Comparison of ENCODE assay signal across 8 mouse cellular contexts in genomic region chr1:92907632-92908360, GRCm38 (mm10). TPM values are rescaled to one million over a fixed set of nuclear protein-coding genes. Genes with fewer than 3 reads are reported as not detected.
DNase-seq lines count a peak whose midpoint lies in the region; ATAC-seq and TF ChIP-seq lines count a peak whose summit lies in the region.

No protein-coding gene starts in this region.

- peaks cover 22% of the 10 kb centered on the region for H3K4me1 ChIP-seq in lung, postnatal 0 days (ENCODE audit: insufficient read depth, low read depth, low read length)
- H3K4me1 ChIP-seq in forebrain, embryonic 10.5 days = peaks cover 65% of the 10 kb centered on the region
- peaks cover 51% of the 10 kb centered on the region for H3K4me1 ChIP-seq in limb, embryonic 13.5 days

- WGBS in lung, postnatal 0 days = 39% methylated on average over 20 of the region's 20 CpGs
- 47% methylated on average over 20 of the region's 20 CpGs for WGBS in forebrain, embryonic 10.5 days
- WGBS in limb, embryonic 13.5 days = 48% methylated on average over 20 of the region's 20 CpGs

- H3K4me2 ChIP-seq in lung, postnatal 0 days (replicated peaks; ENCODE audit: low read depth, low read length) = peak overlapping the region; percentile 94
- peak overlapping the region; percentile 80 for H3K4me2 ChIP-seq in limb, embryonic 13.5 days (replicated peaks)

- H3K36me3 ChIP-seq in lung, postnatal 0 days (ENCODE audit: insufficient read depth, low read length) = no peaks in the 10 kb centered on the region
- H3K36me3 ChIP-seq in forebrain, embryonic 10.5 days (replicated peaks) = peaks cover 3% of the 10 kb centered on the region; the same call in 1 of the 2 replicates
- H3K36me3 ChIP-seq in limb, embryonic 13.5 days = no peaks in the 10 kb centered on the region

- TF ChIP-seq CTCF in lung, postnatal 0 days (IDR thresholded peaks at IDR 0.05) = no peak

- peak overlapping the region; percentile 94 for H3K27ac ChIP-seq in lung, postnatal 0 days (ENCODE audit: low read length)
- H3K27ac ChIP-seq in forebrain, embryonic 10.5 days = peak overlapping the region; percentile 93
- peak overlapping the region; percentile 90 for H3K27ac ChIP-seq in limb, embryonic 13.5 days

- H3K9ac ChIP-seq in lung, postnatal 0 days (replicated peaks; ENCODE audit: low read depth) = peak overlapping the region; percentile 59; the same call in 1 of the 2 replicates
- H3K9ac ChIP-seq in limb, embryonic 13.5 days = peak overlapping the region; percentile 79

- H3K9me3 ChIP-seq in lung, postnatal 0 days (ENCODE audit: low read length) = no peaks in the 10 kb centered on the region
- H3K9me3 ChIP-seq in forebrain, embryonic 10.5 days = no peaks in the 10 kb centered on the region
- no peaks in the 10 kb centered on the region for H3K9me3 ChIP-seq in limb, embryonic 13.5 days

- no peak for TF ChIP-seq EP300 in lung, postnatal 0 days (IDR thresholded peaks at IDR 0.05)

- H3K4me3 ChIP-seq in lung, postnatal 0 days (ENCODE audit: low read depth, low read length) = peak overlapping the region; percentile 70
- peak overlapping the region; percentile 84 for H3K4me3 ChIP-seq in forebrain, embryonic 10.5 days
- H3K4me3 ChIP-seq in limb, embryonic 13.5 days = peak overlapping the region; percentile 69

- no peak for ATAC-seq in lung, postnatal 0 days
- ATAC-seq in limb, embryonic 13.5 days (ENCODE audit: low FRiP score, low read depth) = no peak
- no peak for ATAC-seq in activated CD4-positive, CD25-positive, alpha-beta regulatory T cell, adult 4 months

- DNase-seq in lung, postnatal 0 days (ENCODE audit: low spot score) = no peak
- DNase-seq in lung, postnatal 4 days = no peak
- no peak for DNase-seq in forebrain, embryonic 10.5 days (ENCODE audit: extremely low spot score, low spot score)
- DNase-seq in skeletal muscle tissue, adult 2 months (ENCODE audit: low read depth, low spot score) = peak; percentile 27
- no peak for DNase-seq in kidney, postnatal 4 days
- DNase-seq in spleen, postnatal 10 days (ENCODE audit: low spot score in 2 of 2) = no peak

- no peaks in the 10 kb centered on the region for H3K27me3 ChIP-seq in lung, postnatal 0 days (replicated peaks; ENCODE audit: insufficient read depth, low read length)
- peaks cover 23% of the 10 kb centered on the region for H3K27me3 ChIP-seq in forebrain, embryonic 10.5 days (ENCODE audit: poor library complexity, severe bottlenecking)
- 0 out of 2 replicates have a peak, but pooled peaks cover 2% of the 10 kb centered on the region for H3K27me3 ChIP-seq in limb, embryonic 13.5 days

RNA-seq across cellular contexts. Expression of gene Dusp28, which starts 1.0 kb away (rescaled TPM):
- polyA plus RNA-seq in lung, postnatal 0 days (2015; fragmentation: Nextera tagmentation; extraction: Ambion mirVana) = 16.3 and 18.3 TPM in 2 replicates
- polyA plus RNA-seq in forebrain, embryonic 10.5 days (2016; fragmentation: Nextera tagmentation; extraction: Ambion mirVana) = 14.3 and 14.8 TPM in 2 replicates
- polyA plus RNA-seq in limb, embryonic 13.5 days (2015; fragmentation: Nextera tagmentation; extraction: Ambion mirVana) = 11.9 and 12.4 TPM in 2 replicates
- 1 to 10 TPM; 4.3 TPM for polyA plus RNA-seq in activated CD4-positive, CD25-positive, alpha-beta regulatory T cell, adult 4 months (2017; shearing (Covaris generic))

RNA-seq across cellular contexts. Expression of gene Rnpepl1, which starts 2.8 kb away (rescaled TPM):
- polyA plus RNA-seq in lung, postnatal 0 days (2015; fragmentation: Nextera tagmentation; extraction: Ambion mirVana) = 58.7 and 60.7 TPM in 2 replicates
- 21.2 and 22.7 TPM in 2 replicates for polyA plus RNA-seq in forebrain, embryonic 10.5 days (2016; fragmentation: Nextera tagmentation; extraction: Ambion mirVana)
- polyA plus RNA-seq in limb, embryonic 13.5 days (2015; fragmentation: Nextera tagmentation; extraction: Ambion mirVana) = 33.3 and 33.4 TPM in 2 replicates
- polyA plus RNA-seq in activated CD4-positive, CD25-positive, alpha-beta regulatory T cell, adult 4 months (2017; shearing (Covaris generic)) = 10 to 100 TPM; 23.3 to 25.3 TPM

RNA-seq across cellular contexts. Expression of gene Ankmy1, which starts 5.1 kb away (rescaled TPM):
- 0.50 and 0.57 TPM in 2 replicates for polyA plus RNA-seq in lung, postnatal 0 days (2015; fragmentation: Nextera tagmentation; extraction: Ambion mirVana)
- polyA plus RNA-seq in forebrain, embryonic 10.5 days (2016; fragmentation: Nextera tagmentation; extraction: Ambion mirVana) = 0.34 and 0.90 TPM in 2 replicates
- 0.36 and 0.43 TPM in 2 replicates for polyA plus RNA-seq in limb, embryonic 13.5 days (2015; fragmentation: Nextera tagmentation; extraction: Ambion mirVana)
- polyA plus RNA-seq in activated CD4-positive, CD25-positive, alpha-beta regulatory T cell, adult 4 months (2017; shearing (Covaris generic)) = 1 to 10 TPM in 1 of 2 experiments, under 1 TPM in 1; 0.47 to 1.1 TPM

RNA-seq across cellular contexts. Expression of gene Capn10, which starts 26.4 kb away (rescaled TPM):
- 16.3 and 16.6 TPM in 2 replicates for polyA plus RNA-seq in lung, postnatal 0 days (2015; fragmentation: Nextera tagmentation; extraction: Ambion mirVana)
- 37.3 and 42.7 TPM in 2 replicates for polyA plus RNA-seq in forebrain, embryonic 10.5 days (2016; fragmentation: Nextera tagmentation; extraction: Ambion mirVana)
- polyA plus RNA-seq in limb, embryonic 13.5 days (2015; fragmentation: Nextera tagmentation; extraction: Ambion mirVana) = 32.3 and 35.2 TPM in 2 replicates
- polyA plus RNA-seq in activated CD4-positive, CD25-positive, alpha-beta regulatory T cell, adult 4 months (2017; shearing (Covaris generic)) = 1 to 10 TPM; 4.0 to 8.0 TPM

RNA-seq across cellular contexts. Expression of gene Gpr35, which starts 42.9 kb away (rescaled TPM):
- 1.2 and 1.7 TPM in 2 replicates for polyA plus RNA-seq in lung, postnatal 0 days (2015; fragmentation: Nextera tagmentation; extraction: Ambion mirVana)
- 0.05 and 0.14 TPM in 2 replicates for polyA plus RNA-seq in forebrain, embryonic 10.5 days (2016; fragmentation: Nextera tagmentation; extraction: Ambion mirVana)
- polyA plus RNA-seq in limb, embryonic 13.5 days (2015; fragmentation: Nextera tagmentation; extraction: Ambion mirVana) = 0.20 and 0.56 TPM in 2 replicates
- under 1 TPM; 0.21 to 0.61 TPM for polyA plus RNA-seq in activated CD4-positive, CD25-positive, alpha-beta regulatory T cell, adult 4 months (2017; shearing (Covaris generic))
